Mouse (Mus musculus): ENCODE measurements around the gene Gnas.

Gene Gnas

GRCm38 (mm10) chr2:174359656-174360055 lies 75.5 kb downstream of the Gnas start:
- DNase-seq (ENCODE audit: low spot score), result no peak

- DNase-seq (ENCODE audit: low spot score), result no peak
These were observed 82.5 kb downstream of the Gnas start for GRCm38 (mm10) chr2:174366571-174366970.

- DNase-seq (ENCODE audit: low spot score), result no peak
These were observed 96.9 kb downstream of the Gnas start for GRCm38 (mm10) chr2:174381021-174381420.

GRCm38 (mm10) chr2:174391936-174392335 lies 107.8 kb downstream of the Gnas start:
- DNase-seq (ENCODE audit: low spot score), result no peak

GRCm38 (mm10) chr2:174392554-174392953 lies 108.4 kb downstream of the Gnas start:
- no peak for DNase-seq (ENCODE audit: low spot score)

- DNase-seq (ENCODE audit: low spot score), result no peak
These were observed 109.3 kb downstream of the Gnas start for GRCm38 (mm10) chr2:174393383-174393782.
